Mouse (Mus musculus) adrenal gland, adult 18-20 months (tissue): Measurements from ENCODE around the gene Phactr4. TPM values are rescaled to one million over a fixed set of nuclear protein-coding genes. Genes with fewer than 3 reads are reported as not detected.
"Not testable (repeated sequence)": the region's sequence is repeated elsewhere in the genome, so short reads cannot be mapped to it uniquely, and the experiment has no call there.

Source experiments
- DNase-seq, 2 experiments: peaks; one replicate each; pipeline ENCODE4 v3.0.0; 2021 to 2022; ENCODE audit warnings: low spot score in 2 of 2
- total RNA-seq, 2 experiments: library from RNA; stranded (reverse); gene quantifications; 1 replicate in 1 of 2; 2 replicates in 1 of 2; pipeline ENCODE4 v1.2.3; 2021

The Phactr4 gene
- total RNA-seq, 2 experiments from 2014 or later: 41.6 to 81.7 TPM

GRCm38 (mm10) chr4:132413257-132413656 is 9.0 kb downstream of the Phactr4 start:
- not testable (repeated sequence) for DNase-seq

- DNase-seq: no peak
These were observed 10.8 kb downstream of the Phactr4 start for GRCm38 (mm10) chr4:132411322-132412094.

GRCm38 (mm10) chr4:132409587-132410229 is 12.6 kb downstream of the Phactr4 start:
- no peak for DNase-seq

- peak in 1 of 2 experiments; percentile 56 for DNase-seq
These were observed 15.7 kb downstream of the Phactr4 start for GRCm38 (mm10) chr4:132406393-132407189.

GRCm38 (mm10) chr4:132404588-132404987 is 17.7 kb downstream of the Phactr4 start:
- no peak for DNase-seq

GRCm38 (mm10) chr4:132403063-132403660 is 19.1 kb downstream of the Phactr4 start:
- no peak for DNase-seq

GRCm38 (mm10) chr4:132401016-132401415 is 21.3 kb downstream of the Phactr4 start:
- no peak for DNase-seq

- DNase-seq: no peak
These were observed 23.4 kb downstream of the Phactr4 start for GRCm38 (mm10) chr4:132398863-132399262.

- peak; percentile 77 to 80 for DNase-seq
These were observed 24.1 kb downstream of the Phactr4 start for GRCm38 (mm10) chr4:132398045-132398774.

GRCm38 (mm10) chr4:132397120-132397519 is 25.2 kb downstream of the Phactr4 start:
- no peak for DNase-seq

- DNase-seq: peak in 1 of 2 experiments; percentile 22
These were observed 26.0 kb downstream of the Phactr4 start for GRCm38 (mm10) chr4:132396251-132396650.

- DNase-seq: no peak
These were observed 31.1 kb downstream of the Phactr4 start for GRCm38 (mm10) chr4:132391063-132391740.

- no peak for DNase-seq
These were observed 33.0 kb downstream of the Phactr4 start for GRCm38 (mm10) chr4:132389302-132389701.

- DNase-seq: no peak
These were observed 34.7 kb downstream of the Phactr4 start for GRCm38 (mm10) chr4:132387617-132388016.

GRCm38 (mm10) chr4:132386846-132387245 is 35.4 kb downstream of the Phactr4 start:
- DNase-seq: no peak

- no peak for DNase-seq
These were observed 36.4 kb downstream of the Phactr4 start for GRCm38 (mm10) chr4:132385771-132386410.

- no peak for DNase-seq
These were observed 38.8 kb downstream of the Phactr4 start for GRCm38 (mm10) chr4:132383455-132383854.

GRCm38 (mm10) chr4:132382296-132382695 is 40.0 kb downstream of the Phactr4 start:
- no peak for DNase-seq

- DNase-seq: no peak
These were observed 41.2 kb downstream of the Phactr4 start for GRCm38 (mm10) chr4:132380965-132381616.
